Mouse (Mus musculus): ENCODE measurements around the gene Dohh.

DNA sequence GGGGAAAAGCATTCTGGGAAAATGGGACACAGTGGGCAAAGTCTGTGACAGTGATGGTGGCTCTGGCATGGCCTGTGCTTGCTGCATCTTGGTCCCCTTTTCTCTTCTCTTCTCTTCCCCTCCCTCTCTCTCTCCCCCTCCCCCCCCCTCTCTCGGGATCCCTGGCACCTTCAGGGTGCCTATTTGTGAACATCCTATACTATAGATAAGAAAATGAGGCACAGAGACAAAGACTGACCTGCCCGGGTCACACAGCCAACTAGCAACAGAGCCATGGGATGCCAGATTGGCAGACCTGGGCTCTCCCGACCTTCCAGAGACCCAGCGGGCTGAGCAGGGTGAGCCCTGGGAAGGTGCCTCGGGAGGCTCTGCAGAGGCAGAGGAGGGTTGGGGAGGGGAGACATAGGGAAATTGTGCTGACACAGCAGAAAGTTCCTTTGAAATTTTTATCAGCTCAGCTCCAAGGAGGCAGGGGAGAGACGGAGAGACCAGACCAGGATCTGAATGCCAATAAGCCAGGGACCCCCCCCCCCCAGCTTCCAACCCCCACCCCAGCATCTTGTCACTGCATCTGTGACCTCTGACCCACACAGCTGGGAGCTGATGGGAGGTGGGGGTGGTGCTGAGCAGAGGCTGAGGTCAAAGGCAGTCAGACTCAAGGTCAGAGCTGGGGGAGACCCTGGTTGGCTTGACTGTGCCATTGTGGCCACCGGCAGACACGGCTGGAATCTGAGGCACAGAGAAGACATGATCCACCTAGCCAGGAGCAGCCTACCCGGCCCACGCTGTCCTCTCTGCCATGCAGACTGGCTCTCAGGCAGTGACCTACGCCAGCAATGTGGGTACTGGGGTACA is 34.2 kb downstream of the Dohh start:
- TF ChIP-seq POLR2A (IDR thresholded peaks at IDR 0.05; ENCODE audit: borderline replicate concordance, extremely low read depth, low read depth, low read length) (no peak), CTCF (IDR thresholded peaks at IDR 0.05; ENCODE audit: insufficient read depth, low read length) (no peak)

All from lung, adult 2 months (tissue).